Mouse (Mus musculus): Measurements from ENCODE around the gene Arhgef3.

Gene Arhgef3

DNA sequence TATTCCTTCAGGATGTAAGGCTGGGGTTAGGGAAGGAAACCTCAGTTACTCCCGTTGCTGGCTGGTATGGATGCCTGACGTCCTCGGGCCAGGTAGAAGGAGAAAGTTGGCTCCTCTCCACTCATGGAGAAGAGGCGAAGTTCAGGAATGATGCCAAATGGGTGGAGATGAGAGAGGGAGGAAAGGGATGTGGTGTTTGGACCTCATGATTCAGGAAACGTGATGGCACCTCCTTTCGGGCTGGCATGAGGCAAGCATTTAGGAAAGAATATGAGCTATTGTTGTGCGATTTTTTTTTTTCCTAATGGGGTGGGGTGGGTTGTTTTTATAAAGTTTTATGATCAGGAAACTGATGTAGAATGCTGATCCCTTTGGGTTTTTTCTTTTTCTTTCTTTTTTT is 210.0 kb downstream of the Arhgef3 start:
- no peak for DNase-seq

GRCm38 (mm10) chr14:27325537-27325936 is 210.8 kb downstream of the Arhgef3 start:
- DNase-seq = no peak

DNA sequence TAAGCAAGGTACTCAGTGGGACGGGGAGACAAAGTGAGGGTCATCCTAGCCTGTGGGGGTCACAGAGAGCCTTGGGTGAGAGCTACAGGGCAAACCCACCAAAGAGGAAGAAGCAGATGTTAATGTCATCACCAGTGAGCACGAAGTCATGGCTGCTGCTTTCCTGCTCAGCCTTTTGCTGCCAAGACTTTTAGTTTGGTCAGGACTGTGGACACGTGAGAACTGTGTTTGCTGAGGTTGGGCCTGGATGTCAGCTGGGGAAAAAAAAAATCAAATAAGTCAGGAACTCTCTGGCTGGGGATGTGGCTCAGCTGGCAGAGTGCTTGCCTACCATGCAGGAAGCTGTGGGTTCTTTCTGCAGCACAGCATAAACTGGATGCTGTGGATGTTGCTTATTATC is 213.2 kb downstream of the Arhgef3 start:
- no peak for DNase-seq

DNA sequence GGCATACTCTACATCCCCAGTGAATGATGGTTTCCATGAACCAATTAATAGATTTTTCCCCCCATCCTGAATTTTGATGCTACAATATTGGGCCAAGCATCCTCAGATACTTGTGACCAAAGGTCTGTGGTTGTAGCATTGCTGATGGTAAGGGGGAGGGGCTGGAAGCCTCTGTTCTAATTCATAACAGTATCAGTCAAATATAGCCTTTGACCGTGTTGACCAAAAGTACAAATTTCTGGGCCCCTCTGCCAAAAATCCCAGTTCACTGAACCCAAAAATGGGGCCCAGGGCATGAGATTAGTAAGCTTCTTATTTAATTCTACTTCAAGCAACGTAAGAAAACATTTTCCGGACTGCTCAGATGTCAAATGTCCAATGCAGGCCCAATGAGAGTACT is 214.3 kb downstream of the Arhgef3 start:
- DNase-seq = no peak

- no peak for DNase-seq
Observed at GRCm38 (mm10) chr14:27331490-27332035, 216.9 kb downstream of the Arhgef3 start.

DNA sequence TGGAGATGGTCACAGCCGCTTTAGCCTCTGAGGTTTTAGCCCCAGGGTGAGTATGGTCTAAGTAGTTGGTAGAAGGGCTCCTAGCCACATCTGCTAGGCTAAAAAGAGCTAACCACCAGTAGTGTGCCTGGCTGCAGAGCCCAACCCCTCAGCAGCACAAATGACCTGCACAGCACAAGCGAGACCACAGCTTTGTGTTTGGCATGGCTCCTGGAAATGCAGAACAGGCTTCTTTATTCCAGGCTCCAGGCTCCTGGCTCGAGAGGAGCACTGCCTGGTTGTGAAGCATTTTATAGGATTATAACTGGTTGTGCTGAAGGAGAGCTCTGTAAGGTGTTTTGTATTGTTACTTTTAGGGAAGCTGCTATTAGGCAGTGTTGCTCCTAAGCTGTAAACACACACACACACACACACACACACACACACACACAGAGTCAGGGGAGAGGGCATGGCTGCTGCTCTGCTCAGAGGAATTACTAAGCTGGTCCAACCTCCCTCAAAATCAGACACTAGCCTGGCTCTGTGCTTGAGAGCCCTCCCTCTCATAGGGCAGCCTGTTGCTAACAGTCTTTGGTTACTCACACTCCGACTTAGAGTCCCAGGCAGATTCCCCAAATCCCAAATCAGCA is 217.8 kb downstream of the Arhgef3 start:
- peak; percentile 22 for DNase-seq

DNA sequence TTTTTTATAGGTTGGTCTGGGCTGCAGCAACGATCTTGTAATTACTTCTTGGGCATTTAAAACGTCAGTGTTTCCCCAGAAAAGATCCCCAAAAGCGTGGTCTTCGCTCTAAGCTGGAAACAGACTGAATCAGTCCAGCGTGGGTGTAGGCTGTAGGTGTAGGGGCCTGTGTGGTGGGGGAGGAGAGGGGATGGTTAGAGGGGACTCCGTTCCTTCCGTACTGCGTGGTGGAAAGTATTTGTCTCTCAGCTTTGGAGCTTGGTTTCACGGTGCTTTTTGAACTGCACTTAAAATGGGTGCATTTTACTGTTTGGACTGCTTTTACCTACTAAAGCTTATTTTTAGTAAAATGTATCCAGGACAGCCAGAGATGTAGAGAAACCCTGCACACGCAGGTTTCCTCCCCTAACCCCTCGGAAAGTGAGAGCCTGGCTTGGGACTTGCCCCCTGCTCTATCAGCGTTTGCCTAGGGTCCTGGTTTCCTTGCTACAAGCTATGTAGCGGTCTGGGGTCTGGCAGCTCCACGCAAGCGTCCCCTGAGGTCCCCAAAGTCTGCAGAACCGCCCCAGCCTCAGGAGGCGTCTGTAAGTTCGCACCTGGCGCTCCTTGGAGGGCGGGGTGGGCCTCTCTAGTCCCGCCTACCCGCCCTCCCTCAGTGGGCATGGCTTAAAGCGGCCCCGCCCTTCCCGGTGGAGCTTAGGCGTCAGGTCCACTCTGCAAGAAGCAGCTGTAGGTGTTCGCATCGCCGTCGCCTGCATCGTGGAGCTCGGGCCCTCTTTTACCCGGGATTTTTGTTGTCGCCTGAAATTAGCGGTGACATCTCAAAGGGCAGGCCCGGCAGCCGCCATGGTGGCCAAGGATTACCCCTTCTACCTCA is 220.9 kb downstream of the Arhgef3 start:
- DNase-seq = peak; percentile 75

- peak; percentile 35 for DNase-seq
Observed at GRCm38 (mm10) chr14:27336208-27337114, 221.8 kb downstream of the Arhgef3 start.

GRCm38 (mm10) chr14:27337156-27337555 is 222.5 kb downstream of the Arhgef3 start:
- DNase-seq = no peak

GRCm38 (mm10) chr14:27338034-27338708 is 223.5 kb downstream of the Arhgef3 start:
- DNase-seq = peak; percentile 40

DNA sequence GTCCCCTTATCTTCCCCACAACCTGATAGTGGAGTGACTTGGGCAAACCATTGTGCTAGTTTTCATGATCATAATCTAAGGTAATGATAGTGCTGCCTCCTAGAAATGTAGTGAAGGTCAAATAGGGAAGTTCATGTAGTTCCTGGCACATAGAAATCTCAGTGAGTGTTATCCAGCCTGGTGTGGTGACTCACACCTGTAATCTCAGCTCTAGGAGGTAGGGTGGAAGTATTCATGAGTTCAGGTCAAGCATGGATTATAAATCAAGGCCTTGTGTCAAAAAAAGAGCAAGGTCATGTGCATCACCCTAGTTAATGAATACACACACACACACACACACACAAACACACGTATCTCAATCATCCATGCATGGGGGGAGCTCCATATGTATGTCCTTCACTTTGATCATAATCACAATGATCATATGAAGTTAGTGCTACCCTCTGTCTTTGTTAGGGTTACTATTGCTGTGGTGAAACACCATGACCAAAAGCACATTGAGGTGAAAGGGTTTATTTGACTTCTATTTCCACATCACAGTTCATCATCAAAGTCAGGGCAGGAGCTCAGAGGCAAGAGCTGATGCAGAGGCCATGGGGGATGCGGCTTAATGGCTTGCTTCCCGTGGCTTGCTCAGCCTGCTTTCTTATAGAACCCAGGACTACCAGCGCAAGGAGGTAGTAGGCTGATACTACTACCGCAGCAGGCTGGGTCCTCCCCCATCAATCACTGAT is 226.2 kb downstream of the Arhgef3 start:
- no peak for DNase-seq

DNA sequence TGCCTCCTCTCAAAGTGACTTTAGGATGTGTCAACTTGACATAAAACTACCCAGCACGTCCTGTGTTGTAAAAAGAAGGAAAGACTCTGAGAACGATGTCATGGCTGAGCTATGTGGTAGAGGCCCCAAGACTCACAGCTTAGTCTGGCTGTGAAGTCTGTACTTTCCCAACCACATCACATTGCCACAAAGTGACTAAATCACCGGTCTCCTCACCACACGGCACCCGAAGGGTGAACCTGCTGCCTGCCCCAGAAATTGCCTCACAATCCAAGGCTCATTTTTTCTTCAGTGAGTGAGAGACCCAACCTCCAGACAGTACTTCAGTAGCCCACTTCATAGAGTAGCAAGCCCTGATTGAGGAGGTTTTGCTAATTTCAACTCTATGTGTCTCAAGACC is 226.8 kb downstream of the Arhgef3 start:
- DNase-seq = no peak

- DNase-seq = no peak
Observed at GRCm38 (mm10) chr14:27342451-27342850, 227.8 kb downstream of the Arhgef3 start.

DNA sequence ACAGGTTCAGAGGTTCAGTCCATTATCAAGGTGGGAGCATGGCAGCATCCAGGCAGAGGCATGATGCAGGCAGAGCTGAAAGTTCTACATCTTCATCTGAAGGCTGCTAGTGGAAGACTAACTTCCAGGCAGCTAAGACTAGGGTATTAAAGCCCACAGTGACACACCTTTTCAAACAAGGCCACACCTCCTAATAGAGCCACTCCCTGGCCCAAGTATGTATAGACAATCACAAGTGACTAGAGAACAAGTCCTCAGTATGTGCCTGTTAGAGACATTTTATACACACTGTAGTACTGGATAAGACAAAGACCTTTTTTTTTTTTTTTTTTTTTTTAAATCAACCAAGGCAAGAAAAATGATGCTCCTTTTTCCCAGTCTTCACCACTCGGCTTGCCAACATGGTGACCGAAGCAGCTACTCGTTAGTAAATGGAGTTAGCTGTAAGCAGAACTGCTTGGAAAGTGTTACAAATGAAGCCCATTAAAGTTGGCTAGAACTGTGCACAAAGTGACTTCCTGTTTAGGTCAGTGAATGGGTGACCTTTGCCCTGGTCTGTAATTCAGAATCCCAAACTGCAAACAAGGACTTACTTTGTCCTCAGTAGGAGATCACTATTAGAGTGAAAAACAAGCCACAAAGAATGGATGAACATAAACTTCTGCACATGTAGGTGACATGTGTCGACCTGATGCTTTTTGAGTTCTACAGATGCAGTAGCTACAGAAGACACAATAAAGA is 229.7 kb downstream of the Arhgef3 start:
- no peak for DNase-seq

- no peak for DNase-seq
Observed at GRCm38 (mm10) chr14:27345051-27345885, 230.6 kb downstream of the Arhgef3 start.

- no peak for DNase-seq
Observed at GRCm38 (mm10) chr14:27347224-27347623, 232.5 kb downstream of the Arhgef3 start.

DNA sequence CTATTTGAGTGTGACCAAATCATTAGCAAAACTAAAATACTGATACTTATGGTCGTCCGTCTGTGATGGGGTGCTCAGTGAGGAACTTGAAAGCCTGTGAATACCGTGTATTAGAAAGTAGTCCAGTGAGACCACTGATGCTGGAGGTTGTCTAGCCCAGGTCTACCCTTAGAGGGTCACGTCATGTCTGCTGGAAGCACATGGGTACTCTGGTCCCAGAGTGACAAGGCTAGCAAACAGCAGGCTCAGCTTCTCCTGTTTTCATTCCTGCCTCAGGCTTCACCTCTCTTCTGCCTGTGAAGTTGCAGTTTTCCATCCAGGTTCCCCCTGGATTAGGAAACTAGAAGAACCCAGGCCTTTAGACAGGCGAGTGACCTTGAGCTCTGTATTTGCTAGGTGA is 233.0 kb downstream of the Arhgef3 start:
- no peak for DNase-seq

DNA sequence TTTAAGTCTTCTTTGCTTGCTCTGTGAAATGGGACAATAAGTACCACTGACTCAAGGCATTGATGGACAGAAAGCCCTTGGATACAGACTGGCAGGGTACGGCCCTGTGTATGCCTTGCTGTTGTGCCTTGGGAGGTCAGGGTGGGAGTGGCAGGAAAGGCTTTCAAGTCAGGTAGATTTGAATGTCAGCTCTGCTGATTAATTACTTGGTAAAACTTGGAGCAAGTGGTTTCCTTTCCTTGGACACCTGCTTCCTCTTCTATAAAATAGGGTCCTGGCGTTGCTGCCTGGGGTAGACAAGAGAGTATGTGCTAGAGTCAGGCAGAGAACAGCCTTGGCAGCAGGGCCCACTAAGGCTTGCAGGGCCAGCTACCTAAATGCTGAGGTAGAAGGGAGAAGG is 233.4 kb downstream of the Arhgef3 start:
- no peak for DNase-seq

- no peak for DNase-seq
Observed at GRCm38 (mm10) chr14:27348656-27349055, 234.0 kb downstream of the Arhgef3 start.

GRCm38 (mm10) chr14:27349120-27349519 is 234.4 kb downstream of the Arhgef3 start:
- no peak for DNase-seq
